Mouse (Mus musculus): ENCODE measurements around the gene Larp4.
A peak's percentile ranks its signal among the peaks of the same experiment; 100 is the strongest.
"Not testable (repeated sequence)": the region's sequence is repeated elsewhere in the genome, so short reads cannot be mapped to it uniquely, and the experiment has no call there.

Gene Larp4

DNA sequence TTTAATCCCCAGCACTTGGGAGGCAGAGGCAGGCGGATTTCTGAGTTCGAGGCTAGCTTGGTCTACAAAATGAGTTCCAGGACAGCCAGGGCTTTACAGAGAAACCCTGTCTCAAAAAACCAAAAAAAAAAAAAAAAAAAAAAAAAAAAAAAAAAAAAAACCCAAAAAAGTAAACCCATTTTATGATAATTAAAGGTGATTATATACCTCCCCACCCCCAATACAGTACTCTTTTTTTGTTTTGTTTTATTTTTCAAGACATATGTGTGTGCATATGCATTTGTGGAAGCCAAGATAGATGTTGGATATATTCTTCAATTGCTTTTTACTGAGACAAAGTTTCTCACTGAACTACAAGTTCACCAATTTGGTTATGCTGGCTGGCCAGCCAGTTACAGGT, 6.3 kb downstream of the Larp4 start:
- not testable (repeated sequence) for H3K36me3 ChIP-seq (ENCODE audit: control insufficient read depth, insufficient read depth, low read length, poor library complexity, severe bottlenecking); DNase-seq (ENCODE audit: low read depth, low spot score); H3K27me3 ChIP-seq (ENCODE audit: control insufficient read depth, insufficient read depth, low read length, poor library complexity, severe bottlenecking)

GRCm38 (mm10) chr15:99979266-99979665, 9.4 kb downstream of the Larp4 start:
- Histone ChIP-seq H3K36me3 (ENCODE audit: control insufficient read depth, insufficient read depth, low read length, poor library complexity, severe bottlenecking) (no peaks in the 10 kb centered on the region), H3K27me3 (ENCODE audit: control insufficient read depth, insufficient read depth, low read length, poor library complexity, severe bottlenecking) (no peaks in the 10 kb centered on the region)
- DNase-seq (ENCODE audit: low read depth, low spot score): no peak

- Histone ChIP-seq H3K36me3 (ENCODE audit: control insufficient read depth, insufficient read depth, low read length, poor library complexity, severe bottlenecking) (no peaks in the 10 kb centered on the region), H3K27me3 (ENCODE audit: control insufficient read depth, insufficient read depth, low read length, poor library complexity, severe bottlenecking) (no peaks in the 10 kb centered on the region)
- DNase-seq (ENCODE audit: low read depth, low spot score): no peak
These were observed 9.8 kb downstream of the Larp4 start for GRCm38 (mm10) chr15:99979715-99980114.

- no peak for DNase-seq (ENCODE audit: low read depth, low spot score)
- H3K36me3 ChIP-seq (ENCODE audit: control insufficient read depth, insufficient read depth, low read length, poor library complexity, severe bottlenecking): peaks cover 5% of the 10 kb centered on the region
- H3K27me3 ChIP-seq (ENCODE audit: control insufficient read depth, insufficient read depth, low read length, poor library complexity, severe bottlenecking): no peaks in the 10 kb centered on the region
These were observed 23.2 kb downstream of the Larp4 start for GRCm38 (mm10) chr15:99993100-99993499.

DNA sequence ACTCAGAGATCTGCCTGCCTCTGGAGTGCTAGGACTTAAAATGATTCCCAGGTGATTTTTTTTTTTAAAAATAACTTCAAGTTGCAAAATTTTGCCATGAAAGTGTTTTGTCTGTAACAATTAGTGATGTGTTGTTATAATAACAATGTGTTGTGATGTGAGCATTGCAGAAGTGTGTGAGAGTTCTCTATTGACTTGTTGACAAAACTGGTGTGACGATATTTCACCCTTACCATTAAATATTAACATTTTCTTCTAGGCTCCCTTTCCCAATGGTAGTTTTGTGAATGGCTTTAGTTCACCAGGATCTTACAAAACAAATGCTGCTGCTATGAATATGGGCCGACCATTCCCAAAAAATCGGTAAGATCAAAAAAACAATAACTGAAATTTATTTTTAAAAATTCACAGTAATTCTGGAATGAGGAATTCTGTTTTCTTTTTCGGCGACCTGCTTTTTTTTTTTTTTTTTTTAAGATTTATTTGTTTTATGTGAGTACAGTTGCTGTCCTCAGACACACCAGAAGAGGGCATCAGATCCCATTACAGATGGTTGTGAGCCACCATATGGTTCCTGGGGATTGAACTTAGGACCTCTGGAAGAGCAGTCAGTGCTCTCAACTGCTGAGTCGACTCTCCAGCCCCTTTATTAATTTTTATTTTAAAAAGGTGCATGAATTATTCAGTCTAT, 27.4 kb downstream of the Larp4 start:
- Histone ChIP-seq H3K36me3 (ENCODE audit: control insufficient read depth, insufficient read depth, low read length, poor library complexity, severe bottlenecking) (peaks cover 9% of the 10 kb centered on the region; the same call in 1 of the 2 replicates), H3K27me3 (ENCODE audit: control insufficient read depth, insufficient read depth, low read length, poor library complexity, severe bottlenecking) (no peaks in the 10 kb centered on the region)
- no peak for DNase-seq (ENCODE audit: low read depth, low spot score)

- Histone ChIP-seq H3K27me3 (ENCODE audit: control insufficient read depth, insufficient read depth, low read length, poor library complexity, severe bottlenecking) (no peaks in the 10 kb centered on the region), H3K36me3 (ENCODE audit: control insufficient read depth, insufficient read depth, low read length, poor library complexity, severe bottlenecking) (peaks cover 14% of the 10 kb centered on the region; the same call in 1 of the 2 replicates)
- DNase-seq (ENCODE audit: low read depth, low spot score): peak; percentile 70
These were observed 29.5 kb downstream of the Larp4 start for GRCm38 (mm10) chr15:99999390-99999789.

GRCm38 (mm10) chr15:100004677-100005273, 34.9 kb downstream of the Larp4 start:
- Histone ChIP-seq H3K27me3 (ENCODE audit: control insufficient read depth, insufficient read depth, low read length, poor library complexity, severe bottlenecking) (no peaks in the 10 kb centered on the region), H3K36me3 (ENCODE audit: control insufficient read depth, insufficient read depth, low read length, poor library complexity, severe bottlenecking) (peaks cover 17% of the 10 kb centered on the region; the same call in 1 of the 2 replicates)
- DNase-seq (ENCODE audit: low read depth, low spot score): peak; percentile 49

DNA sequence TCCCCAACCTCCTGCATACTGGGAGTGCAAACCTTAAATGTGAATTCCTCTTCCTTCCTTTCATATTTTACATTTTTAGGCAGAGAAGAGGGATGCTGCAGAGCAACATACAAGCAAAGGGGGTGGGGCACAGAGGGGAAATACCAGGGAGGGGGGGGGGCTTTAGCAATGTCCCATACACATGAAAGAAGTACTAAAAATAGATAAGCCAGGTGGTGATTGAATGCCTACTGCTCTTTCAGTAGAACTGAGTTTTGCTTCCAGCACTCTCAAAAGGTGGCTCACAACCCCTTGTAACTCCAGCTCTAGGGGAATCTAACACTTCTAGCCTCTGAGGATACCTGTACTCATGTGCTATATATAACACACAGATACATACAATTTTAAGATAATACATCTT, 36.3 kb downstream of the Larp4 start:
- DNase-seq (ENCODE audit: low read depth, low spot score): no peak
- no peaks in the 10 kb centered on the region for H3K27me3 ChIP-seq (ENCODE audit: control insufficient read depth, insufficient read depth, low read length, poor library complexity, severe bottlenecking)
- peaks cover 18% of the 10 kb centered on the region for H3K36me3 ChIP-seq (ENCODE audit: control insufficient read depth, insufficient read depth, low read length, poor library complexity, severe bottlenecking)

GRCm38 (mm10) chr15:100018280-100018899, 48.5 kb downstream of the Larp4 start:
- no peaks in the 10 kb centered on the region for H3K36me3 ChIP-seq (ENCODE audit: control insufficient read depth, insufficient read depth, low read length, poor library complexity, severe bottlenecking)
- peak; percentile 25 for DNase-seq (ENCODE audit: low read depth, low spot score)

GRCm38 (mm10) chr15:100021175-100021574, 51.3 kb downstream of the Larp4 start:
- DNase-seq (ENCODE audit: low read depth, low spot score): no peak
- no peaks in the 10 kb centered on the region for H3K36me3 ChIP-seq (ENCODE audit: control insufficient read depth, insufficient read depth, low read length, poor library complexity, severe bottlenecking)
- H3K27me3 ChIP-seq (ENCODE audit: control insufficient read depth, insufficient read depth, low read length, poor library complexity, severe bottlenecking): no peaks in the 10 kb centered on the region

More at GRCm38 (mm10) chr15:100018280-100018899, 48.5 kb downstream of the Larp4 start:
- no peaks in the 10 kb centered on the region for H3K27me3 ChIP-seq (ENCODE audit: control insufficient read depth, insufficient read depth, low read length, poor library complexity, severe bottlenecking)

- H3K27me3 ChIP-seq (ENCODE audit: control insufficient read depth, insufficient read depth, low read length, poor library complexity, severe bottlenecking): no peaks in the 10 kb centered on the region
- no peaks in the 10 kb centered on the region for H3K36me3 ChIP-seq (ENCODE audit: control insufficient read depth, insufficient read depth, low read length, poor library complexity, severe bottlenecking)
- peak; percentile 73 for DNase-seq (ENCODE audit: low read depth, low spot score)
These were observed 53.1 kb downstream of the Larp4 start for GRCm38 (mm10) chr15:100022923-100023322.

DNA sequence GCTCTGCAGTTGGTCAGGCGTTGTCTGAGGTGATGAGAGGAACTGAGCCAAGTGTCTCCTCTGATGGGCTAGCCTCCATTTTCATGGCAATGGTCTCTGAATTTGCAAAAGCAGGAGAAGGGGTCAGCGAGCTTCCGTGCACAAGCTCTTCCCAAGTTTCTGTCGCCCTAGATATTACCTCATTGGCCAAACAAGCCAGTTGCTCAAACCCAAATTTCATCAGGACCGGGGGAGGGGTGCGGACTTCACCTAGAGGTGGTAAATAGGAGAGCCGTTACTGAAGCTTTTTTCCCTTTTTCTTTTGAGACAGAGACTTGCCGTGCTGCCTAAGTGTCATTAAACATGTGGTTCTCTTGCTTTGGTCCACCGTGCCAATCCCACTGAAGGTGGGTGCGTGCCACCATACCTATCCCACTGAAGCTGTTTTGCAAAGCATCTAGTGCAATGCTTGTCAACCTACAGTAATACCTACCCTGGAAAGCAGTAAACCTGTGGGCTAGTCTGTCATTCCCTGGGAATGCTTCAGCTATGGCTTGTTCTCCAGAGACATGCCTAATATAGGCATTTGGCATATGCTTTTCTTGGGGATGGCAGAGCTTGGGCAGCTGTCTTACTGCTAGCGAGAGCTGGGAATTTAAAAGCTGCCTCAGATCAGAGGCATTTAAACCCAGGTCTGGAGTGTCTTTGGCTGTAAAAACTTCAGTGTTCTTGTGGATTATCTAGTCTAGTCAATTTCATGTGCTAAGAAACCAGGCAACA, 55.4 kb downstream of the Larp4 start:
- no peak for DNase-seq (ENCODE audit: low read depth, low spot score)
- Histone ChIP-seq H3K36me3 (ENCODE audit: control insufficient read depth, insufficient read depth, low read length, poor library complexity, severe bottlenecking) (no peaks in the 10 kb centered on the region), H3K27me3 (ENCODE audit: control insufficient read depth, insufficient read depth, low read length, poor library complexity, severe bottlenecking) (no peaks in the 10 kb centered on the region)

DNA sequence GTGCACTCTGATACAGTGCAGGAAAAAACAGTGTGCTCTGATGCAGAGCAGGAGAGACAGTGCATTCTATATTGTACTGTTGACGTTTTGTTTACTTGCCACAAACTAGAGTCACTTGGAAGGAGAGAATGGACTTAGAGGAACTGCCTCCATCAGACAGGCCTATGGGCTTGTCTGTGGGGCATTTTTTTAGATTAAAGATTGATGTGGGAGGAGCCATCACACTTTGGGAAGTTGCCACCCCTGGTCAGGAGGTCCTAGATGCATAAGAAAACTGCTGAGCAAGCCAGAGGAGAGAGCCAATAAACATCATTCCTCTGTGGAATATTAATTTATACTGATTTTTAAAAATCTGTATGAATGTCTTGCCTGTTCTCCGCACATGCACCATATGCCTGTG, 58.3 kb downstream of the Larp4 start:
- Histone ChIP-seq H3K27me3 (ENCODE audit: control insufficient read depth, insufficient read depth, low read length, poor library complexity, severe bottlenecking) (no peaks in the 10 kb centered on the region), H3K36me3 (ENCODE audit: control insufficient read depth, insufficient read depth, low read length, poor library complexity, severe bottlenecking) (no peaks in the 10 kb centered on the region)
- DNase-seq (ENCODE audit: low read depth, low spot score): no peak

- DNase-seq (ENCODE audit: low read depth, low spot score): no peak
- Histone ChIP-seq H3K36me3 (ENCODE audit: control insufficient read depth, insufficient read depth, low read length, poor library complexity, severe bottlenecking) (no peaks in the 10 kb centered on the region), H3K27me3 (ENCODE audit: control insufficient read depth, insufficient read depth, low read length, poor library complexity, severe bottlenecking) (no peaks in the 10 kb centered on the region)
These were observed 59.6 kb downstream of the Larp4 start for GRCm38 (mm10) chr15:100029497-100029896.

DNA sequence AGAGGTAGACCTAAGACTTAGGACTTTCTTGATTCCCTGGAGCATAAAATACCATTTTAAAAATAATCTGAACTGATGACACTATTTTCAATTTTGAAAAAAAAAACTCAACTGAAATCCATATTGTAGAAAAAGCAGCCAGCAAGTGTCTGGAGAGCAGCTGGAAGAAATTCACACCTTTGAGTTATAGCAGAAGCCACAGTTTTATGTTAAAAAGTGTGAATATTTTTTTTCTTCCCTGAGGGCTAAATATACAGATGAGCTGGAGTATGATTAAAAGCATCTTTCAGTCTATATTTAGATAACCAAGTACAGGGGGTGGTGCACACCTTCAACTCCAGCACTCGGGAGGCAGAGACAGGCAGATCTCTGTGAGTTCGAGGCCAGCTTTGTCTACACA, 60.0 kb downstream of the Larp4 start:
- Histone ChIP-seq H3K36me3 (ENCODE audit: control insufficient read depth, insufficient read depth, low read length, poor library complexity, severe bottlenecking) (no peaks in the 10 kb centered on the region), H3K27me3 (ENCODE audit: control insufficient read depth, insufficient read depth, low read length, poor library complexity, severe bottlenecking) (no peaks in the 10 kb centered on the region)
- no peak for DNase-seq (ENCODE audit: low read depth, low spot score)

Measured in splenic B cell, adult 2 months (primary cell).